Mouse (Mus musculus) lung, embryonic 14.5 days (tissue): Measurements from ENCODE around the gene Igfbp1. TPM values are rescaled to one million over a fixed set of nuclear protein-coding genes. Genes with fewer than 3 reads are reported as not detected.

Experiments
- ATAC-seq: fragments of 200-750 bp; cut with Nextera tagmentation; 2 replicates; pipeline ENCODE4 v1.8.0; 2017; ENCODE audit warnings: mild to moderate bottlenecking, moderate TSS enrichment, moderate library complexity; ENCODE audit not compliant: insufficient read depth
- DNase-seq: peaks from one replicate; pipeline ENCODE4 v3.0.0-alpha.2; 2015
- H3K27ac ChIP-seq: fragments of 300-500 bp; sonication (generic); 2 replicates; pipeline ENCODE4 v1.5.1; 2014; ENCODE audit warnings: low read depth, mild to moderate bottlenecking, moderate library complexity
- H3K27me3 ChIP-seq: fragments of 300-500 bp; sonication (generic); 2 replicates; pipeline ENCODE4 v1.6.1; 2014; ENCODE audit warnings: low read length, control low read depth; ENCODE audit not compliant: insufficient read depth
- H3K36me3 ChIP-seq: fragments of 300-500 bp; sonication (generic); 2 replicates; pipeline ENCODE4 v1.6.1; 2014; ENCODE audit warnings: control low read depth; ENCODE audit not compliant: insufficient read depth
- H3K4me1 ChIP-seq: fragments of 300-500 bp; sonication (generic); 2 replicates; pipeline ENCODE4 v1.6.1; 2014; ENCODE audit warnings: antibody characterized with exemption, control low read depth; ENCODE audit not compliant: insufficient read depth
- H3K4me2 ChIP-seq: fragments of 300-500 bp; sonication (generic); 2 replicates; pipeline ENCODE4 v1.6.1; 2014; ENCODE audit warnings: mild to moderate bottlenecking
- H3K4me3 ChIP-seq: fragments of 300-500 bp; sonication (generic); 2 replicates; pipeline ENCODE4 v1.5.1; 2014; ENCODE audit warnings: low read depth, low read length
- H3K9ac ChIP-seq: fragments of 300-500 bp; sonication (generic); 2 replicates; pipeline ENCODE4 v1.6.1; 2014
- H3K9me3 ChIP-seq: fragments of 300-500 bp; sonication (generic); 2 replicates; pipeline ENCODE4 v1.6.1; 2016; ENCODE audit warnings: low read depth, low read length, control low read depth
- CTCF ChIP-seq: IDR thresholded peaks from 2 replicates; pipeline ENCODE4 v1.5.1; 2016; ENCODE audit warnings: antibody characterized with exemption, low read depth
- WGBS: fragments of 180-500 bp; shearing (Covaris S2); extraction: QIAGEN DNeasy Blood & Tissue Kit; methylation state at CpG from one replicate; pipeline ENCODE4 v1.1.7; 2014; 5-methylcytosine and 5-hydroxymethylcytosine counted together
- polyA plus RNA-seq: library from polyadenylated mRNA; unstranded; fragments of >200 nt; fragmentation: Nextera tagmentation; extraction: Ambion mirVana; gene quantifications from 2 replicates; pipeline ENCODE4 v1.2.1, GENCODE M21; 2014

Igfbp1 gene
- polyA plus RNA-seq, 1 experiment from 2014 or later, result 0.12 TPM

GRCm38 (mm10) chr11:7239041-7239740 lies 41.6 kb downstream of the Igfbp1 start:
- Histone ChIP-seq H3K4me2 (no peak overlapping the region), H3K27ac (no peak overlapping the region), H3K9ac (no peak overlapping the region), H3K4me1 (no peaks in the 10 kb centered on the region), H3K36me3 (no peaks in the 10 kb centered on the region), H3K4me3 (no peak overlapping the region), H3K27me3 (no peaks in the 10 kb centered on the region), H3K9me3 (no peaks in the 10 kb centered on the region)
- ATAC-seq (no peak), DNase-seq (no peak)
- TF ChIP-seq CTCF, result no peak
- 61% methylated on average over 4 of the region's 4 CpGs for WGBS

- no peaks in the 10 kb centered on the region for H3K4me1 ChIP-seq
- no peak overlapping the region for H3K4me2 ChIP-seq
- H3K4me3 ChIP-seq, result no peak overlapping the region
- no peak overlapping the region for H3K27ac ChIP-seq
- no peak for DNase-seq
- no peaks in the 10 kb centered on the region for H3K9me3 ChIP-seq
- no peak for TF ChIP-seq CTCF
- no peaks in the 10 kb centered on the region for H3K36me3 ChIP-seq
- no peak for ATAC-seq
- H3K27me3 ChIP-seq, result no peaks in the 10 kb centered on the region
- 89% methylated on average over 1 of the region's 1 CpGs for WGBS
- H3K9ac ChIP-seq, result no peak overlapping the region
These were observed 47.2 kb downstream of the Igfbp1 start for GRCm38 (mm10) chr11:7244782-7245181.

GRCm38 (mm10) chr11:7250415-7250814 lies 52.8 kb downstream of the Igfbp1 start:
- DNase-seq (no peak), ATAC-seq (no peak)
- Histone ChIP-seq H3K4me1 (no peaks in the 10 kb centered on the region), H3K36me3 (no peaks in the 10 kb centered on the region), H3K4me3 (no peak overlapping the region), H3K4me2 (no peak overlapping the region), H3K27me3 (no peaks in the 10 kb centered on the region), H3K9ac (no peak overlapping the region), H3K27ac (no peak overlapping the region), H3K9me3 (no peaks in the 10 kb centered on the region)
- TF ChIP-seq CTCF, result no peak
- WGBS, result 87% methylated on average over 2 of the region's 2 CpGs

- H3K9me3 ChIP-seq, result no peaks in the 10 kb centered on the region
- no peak overlapping the region for H3K4me3 ChIP-seq
- H3K4me1 ChIP-seq, result no peaks in the 10 kb centered on the region
- TF ChIP-seq CTCF, result no peak
- no peak overlapping the region for H3K4me2 ChIP-seq
- no peak overlapping the region for H3K9ac ChIP-seq
- ATAC-seq (no peak), DNase-seq (no peak)
- no peaks in the 10 kb centered on the region for H3K27me3 ChIP-seq
- no peak overlapping the region for H3K27ac ChIP-seq
- H3K36me3 ChIP-seq, result no peaks in the 10 kb centered on the region
- 91% methylated on average over 5 of the region's 5 CpGs for WGBS
These were observed 53.3 kb downstream of the Igfbp1 start for GRCm38 (mm10) chr11:7250870-7251269.

Other genes with a start within 250 kb of the Igfbp1 start
- gene Adcy1, start 134.3 kb upstream of the Igfbp1 start, polyA plus RNA-seq, result 1.5 TPM in 2 replicates
- gene Gm11985, start 9.2 kb upstream of the Igfbp1 start, polyA plus RNA-seq, result not detected in 2 replicates
- gene Igfbp3, start 16.1 kb downstream of the Igfbp1 start, polyA plus RNA-seq, result 14.4 and 15.3 TPM in 2 replicates